21 mouse cellular contexts compared by ENCODE assay signal in the genomic region with DNA sequence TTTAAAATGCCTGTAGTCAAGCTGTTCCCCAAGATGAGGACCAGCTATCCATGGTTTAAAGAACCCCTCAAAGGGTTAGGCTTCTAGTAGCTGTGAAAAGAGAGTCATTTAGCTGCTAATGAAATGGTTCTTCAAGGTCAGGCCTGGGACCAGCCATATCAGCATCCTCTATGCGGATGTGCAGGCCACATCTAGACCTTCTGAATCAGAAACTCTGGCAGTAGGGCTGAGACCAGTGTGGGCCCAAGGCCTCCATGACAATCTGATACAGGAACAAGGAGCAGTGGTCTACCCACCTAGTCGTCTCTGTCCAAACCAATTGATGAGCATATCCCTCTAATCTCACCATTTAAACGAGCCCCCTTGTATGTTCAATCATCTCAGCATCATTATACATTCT. TPM values are rescaled to one million over a fixed set of nuclear protein-coding genes. Genes with fewer than 3 reads are reported as not detected.
DNase-seq lines count a peak whose midpoint lies in the region.
"Had no signal": no experiment of that assay in that cellular context is flagged by ENCODE, and none has a peak within 500 bp of the region (broad histone marks: within the 10 kb centered on the region; RNA-seq: fewer than 3 reads in every experiment).

No protein-coding gene starts in this region.

- no peaks in the 10 kb centered on the region for H3K27me3 ChIP-seq in heart, embryonic 10.5 days (ENCODE audit: insufficient read depth, poor library complexity, severe bottlenecking)

- H3K4me3 ChIP-seq in heart, embryonic 10.5 days: no peak overlapping the region

- no peaks in the 10 kb centered on the region for H3K36me3 ChIP-seq in heart, embryonic 10.5 days
- H3K36me3 ChIP-seq: G1E had no signal

- H3K4me1 ChIP-seq in heart, embryonic 10.5 days: peaks cover 9% of the 10 kb centered on the region; the same call in 1 of the 2 replicates

- no peak overlapping the region for H3K27ac ChIP-seq in heart, embryonic 10.5 days

- H3K9me3 ChIP-seq in heart, embryonic 10.5 days: no peaks in the 10 kb centered on the region

- DNase-seq in heart, adult 11 months: peak; percentile 55
- DNase-seq in heart, adult 18-20 months: no peak
- DNase-seq in heart, embryonic 10.5 days (ENCODE audit: low spot score): peak; percentile 51
- no peak for DNase-seq in heart, adult 8-10 months (ENCODE audit: low spot score)
- DNase-seq: adrenal gland, adult 2 months; adrenal gland, adult 8-10 months; adrenal gland, postnatal 10 days; adrenal gland, postnatal 14 days; adrenal gland, postnatal 25 days; adrenal gland, postnatal 36 days; B cell, adult 2 months; cerebellum, adult 11 months; cerebellum, adult 11-12 months; cerebellum, adult 18-20 months had no signal

- 74% methylated on average over 3 of the region's 3 CpGs for WGBS in heart, embryonic 10.5 days

RNA-seq across cellular contexts. Expression of gene Col6a6, which starts 23.1 kb away (rescaled TPM):
- 1 to 10 TPM; 2.8 to 3.5 TPM for total RNA-seq in heart, adult 18-20 months (2021)
- polyA plus RNA-seq in heart, embryonic 10.5 days (2016; fragmentation: Nextera tagmentation; extraction: Ambion mirVana): 0.13 and 0.17 TPM in 2 replicates
- total RNA-seq in heart, adult 8-10 months (2022): 1 to 10 TPM; 2.3 to 4.3 (median 3.4) TPM
- total RNA-seq: CH12.LX, MEL had no signal
- polyA plus RNA-seq: activated CD4-positive, CD25-positive, alpha-beta regulatory T cell, adult 4 months; C2C12; CD4-positive, CD25-positive, alpha-beta regulatory T cell, adult 4 months; G1E; Patski had no signal

Comparison
In these comparisons a context has a peak if more than half of its experiments do, and no peak if none do; other contexts are left out.
1. DNase-seq: peak in heart, adult 11 months (single experiment) and heart, embryonic 10.5 days (single experiment); none in heart, adult 18-20 months (0 of 2) and heart, adult 8-10 months (single experiment).